9 mouse cellular contexts compared by ENCODE assay signal in genomic region chr2:37963362-37963761, GRCm38 (mm10).
DNase-seq lines count a peak whose midpoint lies in the region; ATAC-seq and TF ChIP-seq lines count a peak whose summit lies in the region.
"Had no signal": no experiment of that assay in that cellular context is flagged by ENCODE, and none has a peak within 500 bp of the region (broad histone marks: within the 10 kb centered on the region; RNA-seq: fewer than 3 reads in every experiment).

No protein-coding gene starts in this region.

- TF ChIP-seq POLR2A in kidney, adult 2 months (IDR thresholded peaks at IDR 0.05; ENCODE audit: low read depth, low read length): no peak

- H3K9ac ChIP-seq in forebrain, embryonic 16.5 days (replicated peaks; ENCODE audit: low read depth, low read length): no peak overlapping the region
- no peak overlapping the region for H3K9ac ChIP-seq in midbrain, embryonic 14.5 days (replicated peaks; ENCODE audit: low read length)
- H3K9ac ChIP-seq: liver, embryonic 15.5 days had no signal

- H3K4me2 ChIP-seq in forebrain, embryonic 16.5 days (ENCODE audit: low read length): no peak overlapping the region
- H3K4me2 ChIP-seq in midbrain, embryonic 14.5 days (ENCODE audit: low read length): no peak overlapping the region
- H3K4me2 ChIP-seq: liver, embryonic 15.5 days had no signal

- H3K4me3 ChIP-seq in kidney, adult 2 months (ENCODE audit: insufficient read depth, low read depth, low read length): no peak overlapping the region
- H3K4me3 ChIP-seq in forebrain, embryonic 16.5 days (replicated peaks; ENCODE audit: low read length): no peak overlapping the region
- H3K4me3 ChIP-seq in midbrain, embryonic 14.5 days (replicated peaks; ENCODE audit: low read depth, low read length): no peak overlapping the region
- H3K4me3 ChIP-seq: liver, embryonic 15.5 days had no signal

- no peak for TF ChIP-seq CTCF in kidney, adult 2 months (conservative IDR thresholded peaks at IDR 0.05; ENCODE audit: insufficient read depth, insufficient read length, low read depth, low read length)

- peak; percentile 28; the same call in 1 of the 2 replicates for ATAC-seq in forebrain, embryonic 16.5 days
- ATAC-seq in midbrain, embryonic 14.5 days (ENCODE audit: low FRiP score, low TSS enrichment): no peak
- ATAC-seq in erythroblast, adult 5-6 weeks (replicated peaks; ENCODE audit: low FRiP score, poor library complexity, severe bottlenecking): no peak

- no peaks in the 10 kb centered on the region for H3K9me3 ChIP-seq in forebrain, embryonic 16.5 days (ENCODE audit: control insufficient read depth, low read length)
- H3K9me3 ChIP-seq in midbrain, embryonic 14.5 days (ENCODE audit: control insufficient read depth, low read length): no peaks in the 10 kb centered on the region
- H3K9me3 ChIP-seq: liver, embryonic 15.5 days had no signal

- H3K27me3 ChIP-seq in kidney, adult 2 months (replicated peaks; ENCODE audit: control insufficient read depth, insufficient read depth, low read length): no peaks in the 10 kb centered on the region
- H3K27me3 ChIP-seq in forebrain, embryonic 16.5 days (replicated peaks; ENCODE audit: control insufficient read depth, insufficient read depth, low read length): no peaks in the 10 kb centered on the region
- no peaks in the 10 kb centered on the region for H3K27me3 ChIP-seq in midbrain, embryonic 14.5 days (ENCODE audit: control insufficient read depth, insufficient read depth, low read length)
- H3K27me3 ChIP-seq: liver, embryonic 15.5 days had no signal

- H3K36me3 ChIP-seq in kidney, adult 2 months (ENCODE audit: control insufficient read depth, insufficient read depth, low read length): peaks cover 5% of the 10 kb centered on the region
- H3K36me3 ChIP-seq in forebrain, embryonic 16.5 days (ENCODE audit: control insufficient read depth, insufficient read depth): peaks cover 3% of the 10 kb centered on the region; the same call in 1 of the 2 replicates
- peaks cover 4% of the 10 kb centered on the region; the same call in 1 of the 2 replicates for H3K36me3 ChIP-seq in midbrain, embryonic 14.5 days (ENCODE audit: control insufficient read depth, insufficient read depth, low read length)

- no peaks in the 10 kb centered on the region for H3K4me1 ChIP-seq in kidney, adult 2 months (ENCODE audit: control insufficient read depth, insufficient read depth, low read length)
- H3K4me1 ChIP-seq in forebrain, embryonic 16.5 days (replicated peaks; ENCODE audit: control insufficient read depth, insufficient read depth, low read length): peaks cover 10% of the 10 kb centered on the region
- H3K4me1 ChIP-seq in midbrain, embryonic 14.5 days (ENCODE audit: control insufficient read depth, insufficient read depth, low read length): 0 out of 2 replicates have a peak, but pooled peaks cover 4% of the 10 kb centered on the region
- H3K4me1 ChIP-seq: liver, embryonic 15.5 days had no signal

- H3K27ac ChIP-seq in kidney, adult 2 months (ENCODE audit: insufficient read depth, low read depth, low read length): no peak overlapping the region
- H3K27ac ChIP-seq in forebrain, embryonic 16.5 days (ENCODE audit: low read length): peak overlapping the region; percentile 16; the same call in 1 of the 2 replicates
- no peak overlapping the region for H3K27ac ChIP-seq in midbrain, embryonic 14.5 days (replicated peaks; ENCODE audit: low read depth, low read length)
- H3K27ac ChIP-seq: liver, embryonic 15.5 days had no signal

- DNase-seq in kidney, adult 2 months: peak; percentile 27
- no peak for DNase-seq in kidney, adult 9 months
- peak; percentile 65 for DNase-seq in layer of hippocampus, adult 9-11 months
- DNase-seq in midbrain, embryonic 14.5 days: peak; percentile 34
- DNase-seq in c-Kit-positive CD71-positive TER-119-positive erythroid progenitor cells, embryonic 14.5 days (ENCODE audit: low spot score): no peak
- DNase-seq in testis, postnatal 14 days (ENCODE audit: low spot score): no peak

- 55% methylated on average over 4 of the region's 4 CpGs for WGBS in kidney, adult 2 months
- WGBS in forebrain, embryonic 16.5 days: 13% methylated on average over 4 of the region's 4 CpGs
- WGBS in midbrain, embryonic 14.5 days: 20% methylated on average over 4 of the region's 4 CpGs

Comparison
In these comparisons a context has a peak if more than half of its experiments do, and no peak if none do; other contexts are left out.
1. DNase-seq: peak in kidney, adult 2 months (single experiment), layer of hippocampus, adult 9-11 months (single experiment) and midbrain, embryonic 14.5 days (single experiment); none in kidney, adult 9 months (single experiment), c-Kit-positive CD71-positive TER-119-positive erythroid progenitor cells, embryonic 14.5 days (single experiment) and testis, postnatal 14 days (single experiment).